Mouse (Mus musculus): ENCODE data around the gene Tlr7. TPM values are rescaled to one million over a fixed set of nuclear protein-coding genes. Genes with fewer than 3 reads are reported as not detected.

Tlr7 gene
- polyA plus RNA-seq (2017; shearing (Covaris generic)): 0.26 TPM

DNA sequence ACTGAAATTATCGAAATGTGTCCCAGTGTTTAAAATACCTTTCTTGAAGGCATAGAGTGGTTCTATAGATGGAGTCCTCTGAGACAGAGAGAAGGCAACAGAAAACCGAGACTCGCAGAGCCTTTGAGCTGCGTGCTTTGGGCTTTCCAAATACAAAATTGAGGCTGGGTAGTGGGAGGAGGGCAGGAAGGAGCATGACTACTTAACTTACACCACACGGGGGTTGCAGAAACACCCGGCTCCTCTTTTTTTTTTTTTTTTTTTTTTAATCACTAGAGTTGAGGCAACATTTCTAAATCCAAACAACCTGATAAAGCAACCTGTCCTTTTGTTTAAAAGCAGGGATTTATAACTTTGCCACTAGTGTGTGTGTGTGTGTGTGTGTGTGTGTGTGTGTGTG is at the start of gene Tlr7:
Tlr7 (minus strand) TSS at position 160 of the 400 bp plus-strand sequence.

DNA sequence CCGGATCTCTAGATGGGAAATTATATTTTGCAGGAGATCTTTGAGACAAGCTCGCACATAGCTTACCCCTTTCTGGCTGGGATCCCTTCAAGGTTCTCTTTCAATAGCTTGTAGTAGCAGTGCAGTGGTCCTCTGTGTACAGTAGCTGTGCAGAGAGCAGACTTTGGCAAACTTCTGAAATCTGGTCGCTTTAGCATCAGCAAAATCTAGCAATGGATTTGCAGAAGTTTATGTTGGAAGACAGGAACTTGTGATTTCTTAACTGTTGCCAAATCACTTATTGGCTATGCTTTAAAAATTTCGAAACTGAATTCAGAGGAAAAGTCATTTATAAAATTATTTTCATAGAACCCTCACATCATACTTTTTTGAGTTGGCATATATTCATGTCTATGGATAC is 66.3 kb downstream of the Tlr7 start, which contains the start of gene Tlr8:
Tlr8 (minus strand) TSS at position 244 of the 400 bp plus-strand sequence.

Other genes with a start within 250 kb of the Tlr7 start
- 13,536 TPM for gene Tmsb4x, start 121.2 kb downstream of the Tlr7 start, polyA plus RNA-seq (2017; shearing (Covaris generic))
- gene Tlr8, start 66.2 kb downstream of the Tlr7 start, polyA plus RNA-seq (2017; shearing (Covaris generic)): not detected
- gene Prps2, start 52.2 kb upstream of the Tlr7 start, polyA plus RNA-seq (2017; shearing (Covaris generic)): 44.0 TPM